Comparison of ENCODE assay signal across 9 mouse cellular contexts in genomic region chr5:88587211-88587934, GRCm38 (mm10). TPM values are rescaled to one million over a fixed set of nuclear protein-coding genes. Genes with fewer than 3 reads are reported as not detected.
DNase-seq lines count a peak whose midpoint lies in the region; ATAC-seq and TF ChIP-seq lines count a peak whose summit lies in the region.
"Had no signal": no experiment of that assay in that cellular context is flagged by ENCODE, and none has a peak within 500 bp of the region (broad histone marks: within the 10 kb centered on the region; RNA-seq: fewer than 3 reads in every experiment).

No protein-coding gene starts in this region.

- peak overlapping the region; percentile 41; the same call in 1 of the 2 replicates for H3K9ac ChIP-seq in embryonic facial prominence, embryonic 11.5 days (replicated peaks; ENCODE audit: low read length)
- H3K9ac ChIP-seq in limb, embryonic 12.5 days (replicated peaks): peak overlapping the region; percentile 40; the same call in 1 of the 2 replicates
- peak overlapping the region; percentile 64 for H3K9ac ChIP-seq in midbrain, embryonic 15.5 days

- DNase-seq in cerebellum, adult 2 months: peak in 1 of 2 experiments; percentile 41
- no peak for DNase-seq in cerebellum, postnatal 4 days (ENCODE audit: low spot score in 2 of 2)
- no peak for DNase-seq in embryonic facial prominence, embryonic 11.5 days (ENCODE audit: low spot score)
- DNase-seq in right cerebral cortex, postnatal 14 days: no peak
- DNase-seq in urinary bladder, adult 18-20 months (ENCODE audit: low spot score in 2 of 2): no peak

- no peaks in the 10 kb centered on the region for H3K9me3 ChIP-seq in embryonic facial prominence, embryonic 11.5 days (replicated peaks; ENCODE audit: control insufficient read depth, low read length)
- H3K9me3 ChIP-seq in limb, embryonic 12.5 days: no peaks in the 10 kb centered on the region
- H3K9me3 ChIP-seq in midbrain, embryonic 15.5 days: no peaks in the 10 kb centered on the region

- no peaks in the 10 kb centered on the region for H3K27me3 ChIP-seq in cerebellum, adult 2 months (ENCODE audit: control insufficient read depth, insufficient read depth, low read length)
- no peaks in the 10 kb centered on the region for H3K27me3 ChIP-seq in embryonic facial prominence, embryonic 11.5 days (ENCODE audit: control insufficient read depth, insufficient read depth, low read length)
- no peaks in the 10 kb centered on the region for H3K27me3 ChIP-seq in limb, embryonic 12.5 days
- H3K27me3 ChIP-seq in midbrain, embryonic 15.5 days (replicated peaks): no peaks in the 10 kb centered on the region

- no peaks in the 10 kb centered on the region; the same call in 1 of the 2 replicates for H3K36me3 ChIP-seq in embryonic facial prominence, embryonic 11.5 days (replicated peaks; ENCODE audit: control insufficient read depth, insufficient read depth, low read depth, low read length)
- H3K36me3 ChIP-seq in limb, embryonic 12.5 days: no peaks in the 10 kb centered on the region
- no peaks in the 10 kb centered on the region for H3K36me3 ChIP-seq in midbrain, embryonic 15.5 days (replicated peaks)

- no peak overlapping the region; the same call in 1 of the 2 replicates for H3K4me2 ChIP-seq in embryonic facial prominence, embryonic 11.5 days (ENCODE audit: low read depth, low read length)
- H3K4me2 ChIP-seq in limb, embryonic 12.5 days: peak overlapping the region; percentile 7
- H3K4me2 ChIP-seq in midbrain, embryonic 15.5 days: peak overlapping the region; percentile 66

- H3K4me1 ChIP-seq in cerebellum, adult 2 months (ENCODE audit: control insufficient read depth, insufficient read depth, low read length): peaks cover 11% of the 10 kb centered on the region; the same call in 1 of the 2 replicates
- H3K4me1 ChIP-seq in embryonic facial prominence, embryonic 11.5 days (ENCODE audit: control insufficient read depth, insufficient read depth, low read length): no peaks in the 10 kb centered on the region
- H3K4me1 ChIP-seq in limb, embryonic 12.5 days (replicated peaks): peaks cover 41% of the 10 kb centered on the region
- H3K4me1 ChIP-seq in midbrain, embryonic 15.5 days: peaks cover 53% of the 10 kb centered on the region

- ATAC-seq in embryonic facial prominence, embryonic 11.5 days (replicated peaks; ENCODE audit: insufficient number of reproducible peaks, low FRiP score, low TSS enrichment, low read depth): peak; percentile 8; the same call in 1 of the 2 replicates
- peak; percentile 47 to 48; a peak in 2 of 4 replicates for ATAC-seq in hematopoietic stem cell, adult 5-6 weeks (replicated peaks in 1 of 2; ENCODE audit: insufficient read depth in 1 of 2, low FRiP score in 2 of 2, low TSS enrichment in 1 of 2, low read depth in 1 of 2, poor library complexity in 2 of 2, severe bottlenecking in 2 of 2)
- ATAC-seq in limb, embryonic 12.5 days (ENCODE audit: insufficient number of reproducible peaks, insufficient read depth, low FRiP score, low TSS enrichment, low read depth): peak; percentile 57; the same call in 1 of the 2 replicates
- ATAC-seq in midbrain, embryonic 15.5 days (replicated peaks): no peak; the same call in 1 of the 2 replicates

- H3K4me3 ChIP-seq in cerebellum, adult 2 months (replicated peaks; ENCODE audit: insufficient read depth, low read depth, low read length): peak overlapping the region; percentile 69
- no peak overlapping the region for H3K4me3 ChIP-seq in embryonic facial prominence, embryonic 11.5 days (ENCODE audit: low read depth, low read length)
- no peak overlapping the region for H3K4me3 ChIP-seq in limb, embryonic 12.5 days (replicated peaks)
- H3K4me3 ChIP-seq in midbrain, embryonic 15.5 days: peak overlapping the region; percentile 58
- H3K4me3 ChIP-seq: erythroblast, embryonic 14.5 days had no signal

- peak overlapping the region; percentile 66; the same call in 1 of the 2 replicates for H3K27ac ChIP-seq in cerebellum, adult 2 months (ENCODE audit: insufficient read depth, low read length)
- H3K27ac ChIP-seq in embryonic facial prominence, embryonic 11.5 days (replicated peaks; ENCODE audit: low read depth, low read length): no peak overlapping the region
- H3K27ac ChIP-seq in limb, embryonic 12.5 days: peak overlapping the region; percentile 29
- H3K27ac ChIP-seq in midbrain, embryonic 15.5 days: 0 out of 2 replicates have a peak overlapping the region, but pooled peaks have one; percentile 8

- TF ChIP-seq CTCF in cerebellum, adult 2 months (IDR thresholded peaks at IDR 0.05; ENCODE audit: borderline replicate concordance, insufficient read depth, low read depth, low read length): no peak

- 8% methylated on average over 13 of the region's 13 CpGs for WGBS in cerebellum, adult 2 months
- 39% methylated on average over 13 of the region's 13 CpGs for WGBS in embryonic facial prominence, embryonic 11.5 days
- WGBS in limb, embryonic 12.5 days: 50% methylated on average over 13 of the region's 13 CpGs
- 22% methylated on average over 13 of the region's 13 CpGs for WGBS in midbrain, embryonic 15.5 days

- no peak; the same call in 1 of the 2 replicates for TF ChIP-seq POLR2A in cerebellum, adult 2 months (IDR thresholded peaks at IDR 0.05; ENCODE audit: borderline replicate concordance, insufficient read depth, low read length)

RNA-seq across cellular contexts. Expression of gene Rufy3, which starts 22.5 kb away (rescaled TPM):
- 130 and 139 TPM in 2 replicates for polyA plus RNA-seq in cerebellum, adult 2 months (2012; rRNA removed)
- 34.1 and 39.9 TPM in 2 replicates for polyA plus RNA-seq in embryonic facial prominence, embryonic 11.5 days (2014; fragmentation: Nextera tagmentation; extraction: Ambion mirVana)
- 18.1 and 19.5 TPM in 2 replicates for total RNA-seq in hematopoietic stem cell, adult 5-6 weeks (2017)
- polyA plus RNA-seq in limb, embryonic 12.5 days (2016; fragmentation: Nextera tagmentation; extraction: Ambion mirVana): 13.8 TPM in 2 replicates
- 309 and 321 TPM in 2 replicates for polyA plus RNA-seq in midbrain, embryonic 15.5 days (2015; fragmentation: Nextera tagmentation; extraction: Ambion mirVana)

RNA-seq across cellular contexts. Expression of gene Utp3, which starts 33.1 kb away (rescaled TPM):
- 25.9 and 29.9 TPM in 2 replicates for polyA plus RNA-seq in cerebellum, adult 2 months (2012; rRNA removed)
- 75.6 and 76.0 TPM in 2 replicates for polyA plus RNA-seq in embryonic facial prominence, embryonic 11.5 days (2014; fragmentation: Nextera tagmentation; extraction: Ambion mirVana)
- total RNA-seq in hematopoietic stem cell, adult 5-6 weeks (2017): 61.8 and 80.9 TPM in 2 replicates
- 71.1 and 81.0 TPM in 2 replicates for polyA plus RNA-seq in limb, embryonic 12.5 days (2016; fragmentation: Nextera tagmentation; extraction: Ambion mirVana)
- 45.1 and 46.9 TPM in 2 replicates for polyA plus RNA-seq in midbrain, embryonic 15.5 days (2015; fragmentation: Nextera tagmentation; extraction: Ambion mirVana)

RNA-seq across cellular contexts. Expression of gene Jchain, which starts 59.7 kb away (rescaled TPM):
- polyA plus RNA-seq in cerebellum, adult 2 months (2012; rRNA removed): 0.68 and 0.84 TPM in 2 replicates
- polyA plus RNA-seq in embryonic facial prominence, embryonic 11.5 days (2014; fragmentation: Nextera tagmentation; extraction: Ambion mirVana): 0.35 and 0.39 TPM in 2 replicates
- total RNA-seq in hematopoietic stem cell, adult 5-6 weeks (2017): 33.5 and 57.6 TPM in 2 replicates
- polyA plus RNA-seq in limb, embryonic 12.5 days (2016; fragmentation: Nextera tagmentation; extraction: Ambion mirVana): not detected in 2 replicates
- 0.11 and 0.31 TPM in 2 replicates for polyA plus RNA-seq in midbrain, embryonic 15.5 days (2015; fragmentation: Nextera tagmentation; extraction: Ambion mirVana)
- polyA plus RNA-seq: erythroblast, embryonic 14.5 days had no signal

Comparison
In these comparisons a context has a peak if more than half of its experiments do, and no peak if none do; other contexts are left out.
1. H3K4me3 ChIP-seq: peak in cerebellum, adult 2 months (single experiment) and midbrain, embryonic 15.5 days (single experiment); none in embryonic facial prominence, embryonic 11.5 days (single experiment) and limb, embryonic 12.5 days (single experiment).
2. Peak in every context shown above with its lines, with median percentiles within 50 percentile points of each other: H3K9ac ChIP-seq.